ENCODE assay signal across 10 mouse cellular contexts in the genomic region with DNA sequence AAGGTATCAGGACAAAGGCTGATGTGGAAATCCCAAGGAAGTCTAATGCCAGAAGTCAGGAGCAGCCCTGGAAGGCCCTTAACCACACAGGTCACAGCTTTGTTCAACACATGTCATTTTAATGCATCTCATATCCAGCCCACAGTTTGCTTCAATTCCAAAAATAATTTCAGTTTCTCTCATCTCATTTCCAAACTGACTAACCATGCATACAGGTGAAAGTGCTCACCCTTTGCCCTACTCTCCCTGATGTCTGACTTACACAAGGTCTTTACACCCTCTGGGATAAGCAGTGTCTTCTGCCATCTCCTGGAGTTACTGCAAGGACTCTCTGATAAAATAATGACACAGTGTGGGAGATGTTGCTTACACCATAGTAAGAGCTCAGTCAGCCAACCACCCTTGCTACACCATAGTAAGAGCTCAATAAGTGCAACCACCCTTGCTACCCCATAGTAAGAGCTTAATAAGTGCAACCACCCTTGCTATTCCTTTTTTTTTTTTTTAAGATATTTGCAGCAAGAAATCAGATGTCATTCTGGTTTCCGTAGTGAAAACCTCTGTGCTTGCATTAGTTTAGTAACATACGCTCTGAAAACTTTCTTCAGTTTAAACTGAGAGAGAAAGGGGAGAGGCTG.
"Had no signal": no experiment of that assay in that cellular context is flagged by ENCODE, and none has a peak within 500 bp of the region (broad histone marks: within the 10 kb centered on the region; RNA-seq: fewer than 3 reads in every experiment).

No protein-coding gene starts in this region.

- ATAC-seq: liver, embryonic 12.5 days had no signal

- DNase-seq: kidney, adult 18-20 months; kidney, postnatal 10 days; kidney, postnatal 4 days; left cerebral cortex, postnatal 4 days; lung, adult 18-20 months; lung, postnatal 36 days; right cerebral cortex, adult 18-20 months; right cerebral cortex, postnatal 25 days; thymus, postnatal 36 days had no signal
